Mouse (Mus musculus): ENCODE measurements around the gene Grik5. TPM values are rescaled to one million over a fixed set of nuclear protein-coding genes. Genes with fewer than 3 reads are reported as not detected.
"Not testable (repeated sequence)": the region's sequence is repeated elsewhere in the genome, so short reads cannot be mapped to it uniquely, and the experiment has no call there.

The Grik5 gene
- polyA plus RNA-seq, 1 experiment from 2014 or later: 49.5 TPM

DNA sequence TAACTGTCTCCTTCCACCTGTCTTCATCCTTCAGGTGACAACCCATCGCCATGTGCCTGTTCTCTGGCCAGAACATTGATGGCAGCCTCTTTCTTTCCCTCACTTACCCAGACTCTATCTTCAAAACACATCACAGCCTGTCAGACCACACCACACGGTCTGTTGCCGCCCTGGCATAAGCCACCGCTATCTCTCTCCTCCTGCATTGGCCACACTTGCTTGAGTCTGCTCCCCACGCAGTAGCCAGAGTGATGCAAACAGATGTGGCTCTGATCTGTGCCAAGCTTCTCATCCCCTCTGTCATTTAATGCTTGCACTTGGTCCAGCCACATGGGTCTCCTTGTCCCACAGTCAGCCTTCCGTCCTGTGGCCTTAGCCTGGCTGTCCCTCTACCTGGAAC lies 8.8 kb downstream of the Grik5 start:
- ChIA-PET CTCF (no interaction called here), POLR2A (no interaction called here)
- DNase-seq (ENCODE audit: low read depth, low spot score) (no peak), ATAC-seq (no peak)
- in situ Hi-C loops (cut with MboI; ENCODE audit: low pct_unique_long_range_greater_than_20kb): no loop called here
- no peak for TF ChIP-seq CTCF (IDR thresholded peaks at IDR 0.05)
- no peaks in the 10 kb centered on the region for H3K27me3 ChIP-seq

DNA sequence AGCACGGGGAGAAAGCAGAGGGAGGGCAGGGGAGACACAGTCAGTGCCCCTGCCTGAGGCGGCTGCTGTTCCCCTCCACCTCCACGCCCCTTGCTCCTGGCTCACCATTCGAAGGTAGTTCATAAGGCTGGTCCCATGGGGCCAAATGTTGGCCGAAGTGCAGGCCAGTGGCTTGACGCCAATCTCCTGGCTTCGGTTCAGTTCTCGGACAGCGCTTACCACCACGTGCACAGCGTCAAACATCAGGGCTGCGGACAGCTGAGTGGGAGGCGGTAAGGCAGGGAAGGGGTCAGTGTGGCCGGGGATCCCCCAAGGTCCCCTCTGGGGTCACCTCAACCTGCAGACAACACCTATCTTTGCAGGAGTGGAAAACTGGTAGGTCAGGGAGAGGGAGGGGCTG lies 13.3 kb downstream of the Grik5 start:
- CTCF ChIA-PET: no interaction called here
- POLR2A ChIA-PET: interaction anchor here (1.4 kb wide), 1 partner anchor 9 kb away, joined by 4 read pairs; no protein-coding TSS in a partner anchor
- H3K27me3 ChIP-seq: no peaks in the 10 kb centered on the region
- DNase-seq (ENCODE audit: low read depth, low spot score): no peak
- in situ Hi-C loops (cut with MboI; ENCODE audit: low pct_unique_long_range_greater_than_20kb): no loop called here
- no peak for ATAC-seq
- TF ChIP-seq CTCF (IDR thresholded peaks at IDR 0.05): no peak

DNA sequence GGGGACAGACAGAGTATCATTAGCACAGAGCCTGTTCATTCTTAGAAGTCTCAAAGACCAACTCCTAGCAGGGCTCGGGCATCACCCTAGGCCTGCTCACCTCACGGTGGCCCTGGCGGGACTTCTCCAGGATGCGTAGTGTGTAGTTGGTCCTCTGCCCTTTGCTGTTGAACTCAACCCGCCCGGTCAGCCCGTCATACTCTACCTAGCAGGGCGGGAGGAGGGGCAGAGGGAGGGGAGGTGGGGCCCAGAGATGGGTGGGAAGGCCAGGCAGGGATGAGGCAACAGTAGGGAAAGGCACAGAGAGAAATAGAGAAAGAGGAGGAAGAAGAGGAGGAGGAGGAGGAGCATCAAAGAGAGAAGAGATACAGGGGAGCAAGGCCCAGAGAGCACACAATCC lies 13.8 kb downstream of the Grik5 start:
- no peak for ATAC-seq
- in situ Hi-C loops (cut with MboI; ENCODE audit: low pct_unique_long_range_greater_than_20kb): no loop called here
- no peaks in the 10 kb centered on the region for H3K27me3 ChIP-seq
- ChIA-PET CTCF (no interaction called here), POLR2A (no interaction called here)
- TF ChIP-seq CTCF (IDR thresholded peaks at IDR 0.05): no peak
- DNase-seq (ENCODE audit: low read depth, low spot score): no peak

DNA sequence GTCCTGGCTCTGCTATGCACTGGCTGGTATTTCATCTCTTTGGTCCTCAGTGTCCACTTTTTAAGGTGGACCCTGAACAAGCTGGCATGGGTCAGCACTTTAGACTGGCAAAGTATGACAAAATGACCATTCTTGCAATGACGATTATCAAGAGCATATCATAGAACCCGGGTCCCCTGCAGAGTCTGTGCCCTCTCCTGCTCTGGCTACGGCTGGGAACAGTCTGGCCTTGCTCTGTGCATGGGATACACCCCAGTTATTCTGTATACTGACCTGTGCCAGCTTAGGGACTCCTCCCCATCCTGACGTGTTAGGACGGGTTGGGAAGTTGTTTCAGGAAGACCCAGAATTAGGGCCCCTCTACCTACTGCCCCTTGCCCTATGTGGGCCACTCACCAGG lies 14.3 kb downstream of the Grik5 start:
- TF ChIP-seq CTCF (IDR thresholded peaks at IDR 0.05): no peak
- ATAC-seq (no peak), DNase-seq (ENCODE audit: low read depth, low spot score) (no peak)
- in situ Hi-C loops (cut with MboI; ENCODE audit: low pct_unique_long_range_greater_than_20kb): no loop called here
- POLR2A ChIA-PET: no interaction called here
- CTCF ChIA-PET: no interaction called here
- no peaks in the 10 kb centered on the region for H3K27me3 ChIP-seq

DNA sequence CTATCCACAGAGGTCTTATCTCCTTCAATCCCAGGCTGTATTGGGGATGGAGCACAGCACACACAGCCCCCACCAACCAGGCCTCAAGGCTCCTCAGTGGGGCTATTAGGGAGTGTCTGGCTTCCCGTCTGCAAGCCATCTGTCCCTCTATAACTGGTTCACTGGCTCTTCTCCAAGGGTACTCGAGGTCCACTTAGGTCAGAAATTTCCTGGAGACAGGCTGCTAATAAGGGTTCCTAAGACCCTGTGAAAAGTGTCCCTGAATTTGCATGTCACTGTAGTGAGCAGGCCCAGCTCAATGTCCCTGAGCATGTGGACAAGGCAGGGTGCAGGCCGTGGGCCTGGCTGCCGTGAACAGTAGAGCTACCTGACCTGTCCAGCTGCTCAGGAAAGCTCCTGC lies 15.2 kb downstream of the Grik5 start:
- ChIA-PET POLR2A (no interaction called here), CTCF (no interaction called here)
- no peak for TF ChIP-seq CTCF (IDR thresholded peaks at IDR 0.05)
- no peaks in the 10 kb centered on the region for H3K27me3 ChIP-seq
- ATAC-seq (no peak), DNase-seq (ENCODE audit: low read depth, low spot score) (no peak)
- in situ Hi-C loops (cut with MboI; ENCODE audit: low pct_unique_long_range_greater_than_20kb): no loop called here

DNA sequence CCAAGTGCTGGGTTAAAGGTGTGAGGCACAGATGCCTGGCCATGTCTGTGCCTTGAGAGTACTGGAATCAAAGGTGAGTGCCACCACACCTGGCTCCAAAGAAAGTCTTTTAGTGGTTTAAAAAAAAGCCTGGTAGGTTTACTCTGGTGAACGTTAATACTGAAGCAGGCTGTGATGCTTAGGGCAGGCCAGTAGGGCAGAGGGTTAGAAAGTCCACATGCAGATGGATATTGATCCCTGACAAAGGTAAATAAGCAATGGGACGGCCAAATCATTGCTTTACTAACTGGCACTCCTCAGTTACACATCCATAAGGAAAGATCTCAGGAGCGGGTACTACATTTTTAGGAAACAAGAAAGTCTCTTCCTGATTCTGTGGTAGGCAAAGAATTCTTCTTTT lies 19.6 kb downstream of the Grik5 start:
- DNase-seq (ENCODE audit: low read depth, low spot score) (no peak), ATAC-seq (no peak)
- in situ Hi-C loops (cut with MboI; ENCODE audit: low pct_unique_long_range_greater_than_20kb): no loop called here
- ChIA-PET CTCF (interaction anchor here (1.5 to 1.6 kb wide), 2 partner anchors 21 to 174 kb away, joined by 3 to 4 read pairs; no protein-coding TSS in a partner anchor), POLR2A (no interaction called here)
- no peaks in the 10 kb centered on the region for H3K27me3 ChIP-seq
- TF ChIP-seq CTCF (IDR thresholded peaks at IDR 0.05): no peak

DNA sequence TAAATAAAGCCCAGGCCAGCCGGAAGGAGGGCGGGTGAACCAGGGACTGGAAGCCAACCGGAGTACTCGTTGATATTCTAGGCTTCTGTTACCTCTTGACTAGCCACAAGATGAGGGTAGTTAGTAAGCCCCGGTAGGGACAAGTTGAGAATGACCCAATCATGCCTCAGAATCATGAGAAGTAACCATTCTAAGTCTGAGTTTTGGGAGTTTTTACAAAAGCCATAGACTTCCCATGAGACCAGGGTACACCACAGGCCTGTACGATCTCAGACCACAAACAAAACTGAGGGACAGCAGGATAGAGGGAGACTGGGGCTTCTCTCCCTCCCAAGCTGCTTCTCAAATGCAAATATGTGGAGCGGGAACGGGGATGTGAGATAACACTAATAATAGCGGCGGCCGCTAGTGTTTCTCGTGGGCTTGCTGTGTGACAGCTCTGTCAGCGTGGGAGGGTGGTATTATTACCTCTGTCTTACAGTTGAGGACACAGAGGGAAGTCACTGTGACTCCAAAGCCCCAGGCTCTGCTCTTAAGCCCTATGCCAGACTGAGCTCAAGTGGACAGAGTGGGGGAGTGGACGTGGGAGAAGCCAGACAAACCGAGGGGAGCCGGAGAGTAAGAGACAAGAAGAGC lies 22.7 kb downstream of the Grik5 start:
- in situ Hi-C loops (cut with MboI; ENCODE audit: low pct_unique_long_range_greater_than_20kb): no loop called here
- DNase-seq (ENCODE audit: low read depth, low spot score): no peak
- TF ChIP-seq CTCF (IDR thresholded peaks at IDR 0.05): no peak
- no peak for ATAC-seq
- CTCF ChIA-PET: interaction anchor here (1.6 kb wide), 1 partner anchor 10 kb away, joined by 3 read pairs; no protein-coding TSS in a partner anchor
- POLR2A ChIA-PET: no interaction called here
- no peaks in the 10 kb centered on the region for H3K27me3 ChIP-seq

DNA sequence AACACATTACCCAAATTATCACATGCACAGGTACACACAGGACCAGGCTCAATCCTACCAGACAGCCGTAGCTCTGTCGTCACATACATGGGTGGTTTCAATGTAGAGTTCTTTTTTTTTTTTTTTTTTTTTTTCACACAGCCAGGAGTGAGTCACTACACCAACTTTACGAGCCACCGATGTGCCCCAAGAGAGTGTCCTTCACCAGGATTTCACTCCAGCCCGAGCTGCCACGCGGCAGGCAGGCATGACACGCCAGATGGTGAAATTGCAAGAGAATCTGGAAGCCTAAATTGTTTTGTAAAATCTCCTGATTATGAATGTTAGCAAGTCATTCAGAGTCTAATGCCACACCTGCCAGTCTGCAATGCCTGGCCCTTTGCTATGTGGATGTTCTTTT lies 24.8 kb downstream of the Grik5 start:
- CTCF ChIA-PET: interaction anchor here (0.8 to 1.6 kb wide), 3 partner anchors 8 to 14 kb away, joined by 3 to 7 read pairs (median 5); no protein-coding TSS in a partner anchor
- no peaks in the 10 kb centered on the region for H3K27me3 ChIP-seq
- ATAC-seq: no peak
- POLR2A ChIA-PET: interaction anchor here (0.7 to 1.2 kb wide), 2 partner anchors 8 to 9 kb away, joined by 3 to 4 read pairs; no protein-coding TSS in a partner anchor
- no peak for TF ChIP-seq CTCF (IDR thresholded peaks at IDR 0.05)
- no peak for DNase-seq (ENCODE audit: low read depth, low spot score)
- in situ Hi-C loops (cut with MboI; ENCODE audit: low pct_unique_long_range_greater_than_20kb): no loop called here

DNA sequence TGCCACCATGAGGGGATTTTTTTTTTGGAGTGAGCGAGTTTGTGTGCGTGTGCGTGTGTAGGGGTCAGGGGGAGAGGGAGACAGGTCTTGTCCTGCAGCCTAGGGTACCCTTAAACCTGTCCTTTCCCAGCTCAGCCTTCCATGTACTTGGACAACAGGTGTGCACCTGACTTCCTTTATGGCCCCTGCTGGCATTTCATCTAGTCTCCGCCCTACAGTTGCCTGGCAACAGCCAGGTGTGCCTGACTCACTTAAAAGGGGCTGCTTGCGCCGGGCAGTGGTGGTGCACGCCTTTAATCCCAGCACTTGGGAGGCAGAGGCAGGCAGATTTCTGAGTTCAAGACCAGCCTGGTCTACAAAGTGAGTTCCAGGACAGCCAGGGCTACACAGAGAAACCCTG lies 27.5 kb downstream of the Grik5 start:
- DNase-seq (ENCODE audit: low read depth, low spot score); ATAC-seq; in situ Hi-C loops (cut with MboI; ENCODE audit: low pct_unique_long_range_greater_than_20kb); POLR2A ChIA-PET; CTCF ChIA-PET; H3K27me3 ChIP-seq: not testable (repeated sequence)

DNA sequence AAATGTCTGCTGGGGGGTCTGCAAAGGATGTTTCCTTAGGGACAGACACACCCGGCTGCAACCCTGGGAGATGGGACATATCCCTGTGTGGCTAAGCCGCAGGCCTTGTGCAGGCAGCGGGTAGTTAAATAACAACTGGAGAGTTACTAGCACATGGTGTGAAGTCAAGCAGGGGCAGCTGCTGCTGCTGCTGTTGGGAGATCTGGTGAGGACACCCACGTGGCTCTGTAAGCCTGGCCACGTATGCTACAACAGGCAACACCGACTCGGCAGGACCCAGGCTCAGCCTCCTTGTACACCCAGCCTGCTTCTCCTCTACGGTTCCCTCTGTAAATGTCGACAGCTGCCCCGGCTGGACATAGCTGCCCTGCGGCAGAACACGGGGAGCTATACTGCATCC lies 30.2 kb downstream of the Grik5 start:
- in situ Hi-C loops (cut with MboI; ENCODE audit: low pct_unique_long_range_greater_than_20kb): no loop called here
- no peak for TF ChIP-seq CTCF (IDR thresholded peaks at IDR 0.05)
- POLR2A ChIA-PET: no interaction called here
- no peak for DNase-seq (ENCODE audit: low read depth, low spot score)
- no peaks in the 10 kb centered on the region for H3K27me3 ChIP-seq
- CTCF ChIA-PET: interaction anchor here (1.2 kb wide), 1 partner anchor 11 kb away, joined by 3 read pairs; no protein-coding TSS in a partner anchor
- no peak for ATAC-seq

DNA sequence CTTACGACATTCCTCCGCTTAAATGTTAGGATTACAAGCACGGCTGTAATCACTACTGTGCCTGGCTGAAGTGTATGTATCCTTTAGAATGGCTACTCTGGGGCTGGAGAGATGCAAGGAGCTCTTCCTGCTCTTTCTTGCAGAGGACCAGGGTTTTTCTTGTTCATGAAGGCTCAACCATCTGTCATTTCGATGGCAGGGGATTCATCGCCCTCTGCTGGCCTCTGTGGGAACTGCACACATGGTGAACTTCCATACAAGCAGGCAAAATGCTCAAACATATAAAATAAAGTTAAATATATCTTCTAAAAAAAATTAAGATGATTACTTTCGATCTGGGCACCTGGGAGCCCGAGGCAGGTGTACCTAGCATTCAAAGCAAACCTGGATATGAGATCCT lies 36.2 kb downstream of the Grik5 start:
- peak; percentile 91 for TF ChIP-seq CTCF (IDR thresholded peaks at IDR 0.05)
- ATAC-seq (no peak), DNase-seq (ENCODE audit: low read depth, low spot score) (no peak)
- H3K27me3 ChIP-seq: no peaks in the 10 kb centered on the region
- ChIA-PET POLR2A (interaction anchor here (1.2 kb wide), 1 partner anchor 24 kb away, joined by 3 read pairs; no protein-coding TSS in a partner anchor), CTCF (interaction anchor here (1.3 to 2.2 kb wide), 2 partner anchors 11 to 15 kb away, joined by 5 to 7 read pairs; no protein-coding TSS in a partner anchor)
- in situ Hi-C loops (cut with MboI; ENCODE audit: low pct_unique_long_range_greater_than_20kb): no loop called here

DNA sequence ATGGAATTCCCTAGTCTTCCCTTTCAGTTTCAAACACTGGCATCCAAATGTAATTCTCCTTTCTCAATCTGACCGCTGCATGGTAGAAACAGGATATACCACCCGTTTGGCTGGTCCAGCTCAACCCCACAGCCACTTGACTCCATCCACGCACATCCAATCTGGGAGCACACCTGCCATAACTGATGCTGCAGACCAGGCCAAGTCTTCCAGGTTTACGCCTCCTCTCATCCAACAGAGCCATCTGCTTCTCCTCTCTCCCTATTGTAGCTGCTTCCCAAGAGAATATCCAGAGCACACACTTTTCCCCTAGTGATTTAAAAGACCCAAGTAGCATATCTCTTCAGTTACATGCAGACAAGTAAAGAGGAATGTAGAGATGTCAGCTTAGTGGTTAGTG lies 37.4 kb downstream of the Grik5 start:
- in situ Hi-C loops (cut with MboI; ENCODE audit: low pct_unique_long_range_greater_than_20kb): no loop called here
- CTCF ChIA-PET: interaction anchor here (2.2 to 2.3 kb wide), 2 partner anchors 12 to 45 kb away, joined by 6 to 7 read pairs; no protein-coding TSS in a partner anchor
- no peak for ATAC-seq
- no peaks in the 10 kb centered on the region for H3K27me3 ChIP-seq
- POLR2A ChIA-PET: no interaction called here
- DNase-seq (ENCODE audit: low read depth, low spot score): no peak
- TF ChIP-seq CTCF (IDR thresholded peaks at IDR 0.05): no peak
